Comparison of ENCODE assay signal across 20 mouse cellular contexts in genomic region chr5:93125325-93125724, GRCm38 (mm10). TPM values are rescaled to one million over a fixed set of nuclear protein-coding genes. Genes with fewer than 3 reads are reported as not detected.
DNase-seq lines count a peak whose midpoint lies in the region; ATAC-seq and TF ChIP-seq lines count a peak whose summit lies in the region.
"Had no signal": no experiment of that assay in that cellular context is flagged by ENCODE, and none has a peak within 500 bp of the region (broad histone marks: within the 10 kb centered on the region; RNA-seq: fewer than 3 reads in every experiment).

No protein-coding gene starts in this region.

- no peak for ATAC-seq in forebrain, embryonic 12.5 days (ENCODE audit: low FRiP score)
- ATAC-seq in forebrain, postnatal 0 days: no peak
- ATAC-seq in neutrophil, adult 5-6 weeks (ENCODE audit: extremely low read depth, insufficient number of reproducible peaks, low FRiP score, poor library complexity, severe bottlenecking): peak; percentile 55; the same call in 1 of the 2 replicates
- ATAC-seq in lung, postnatal 0 days: no peak
- ATAC-seq: activated CD4-positive, CD25-positive, alpha-beta regulatory T cell, adult 4 months; intestine, postnatal 0 days; Patski had no signal

- H3K36me3 ChIP-seq in forebrain, embryonic 12.5 days (replicated peaks): no peaks in the 10 kb centered on the region
- H3K36me3 ChIP-seq in forebrain, postnatal 0 days (ENCODE audit: insufficient read depth): no peaks in the 10 kb centered on the region
- H3K36me3 ChIP-seq in E14TG2a.4 (ENCODE audit: insufficient read depth, low read length): peaks cover 13% of the 10 kb centered on the region; the same call in 1 of the 2 replicates
- no peaks in the 10 kb centered on the region for H3K36me3 ChIP-seq in lung, postnatal 0 days (ENCODE audit: insufficient read depth, low read length)
- H3K36me3 ChIP-seq: embryonic facial prominence, embryonic 13.5 days; neural tube, embryonic 12.5 days had no signal

- DNase-seq in forebrain, postnatal 0 days: no peak
- no peak for DNase-seq in layer of hippocampus, adult 2 months (ENCODE audit: low spot score in 2 of 2)
- no peak for DNase-seq in layer of hippocampus, postnatal 10 days (ENCODE audit: low spot score in 2 of 2)
- DNase-seq in lung, postnatal 0 days (ENCODE audit: low spot score): no peak
- DNase-seq: adrenal gland, postnatal 25 days; cerebellum, adult 2 months; heart, adult 18-20 months; kidney, postnatal 25 days; lung, adult 2 months; lung, postnatal 4 days; thymus, postnatal 25 days had no signal

- WGBS in forebrain, embryonic 12.5 days: 92% methylated on average over 6 of the region's 6 CpGs
- WGBS in forebrain, postnatal 0 days: 87% methylated on average over 6 of the region's 6 CpGs
- WGBS in lung, postnatal 0 days: 88% methylated on average over 6 of the region's 6 CpGs

- H3K4me3 ChIP-seq in forebrain, embryonic 12.5 days (replicated peaks): no peak overlapping the region
- no peak overlapping the region for H3K4me3 ChIP-seq in forebrain, postnatal 0 days (ENCODE audit: low read depth, low read length)
- no peak overlapping the region for H3K4me3 ChIP-seq in layer of hippocampus, adult 2 months
- H3K4me3 ChIP-seq in E14TG2a.4 (replicated peaks; ENCODE audit: low read length): peak overlapping the region; percentile 54
- no peak overlapping the region for H3K4me3 ChIP-seq in lung, postnatal 0 days (ENCODE audit: low read depth, low read length)
- H3K4me3 ChIP-seq: embryonic facial prominence, embryonic 13.5 days; neural tube, embryonic 12.5 days had no signal

- H3K4me1 ChIP-seq in forebrain, embryonic 12.5 days: peaks cover 74% of the 10 kb centered on the region
- H3K4me1 ChIP-seq in forebrain, postnatal 0 days (ENCODE audit: insufficient read depth): peaks cover 15% of the 10 kb centered on the region
- H3K4me1 ChIP-seq in E14TG2a.4 (replicated peaks; ENCODE audit: low read depth, low read length): peaks cover 97% of the 10 kb centered on the region
- peaks cover 22% of the 10 kb centered on the region; the same call in 1 of the 2 replicates for H3K4me1 ChIP-seq in lung, postnatal 0 days (ENCODE audit: insufficient read depth, low read depth, low read length)

- no peak for TF ChIP-seq CTCF in forebrain, postnatal 0 days (IDR thresholded peaks at IDR 0.05; ENCODE audit: low read depth)
- TF ChIP-seq CTCF in layer of hippocampus, adult 2 months (conservative IDR thresholded peaks at IDR 0.05): no peak
- no peak for TF ChIP-seq CTCF in E14TG2a.4 (conservative IDR thresholded peaks at IDR 0.05; ENCODE audit: low read length)
- no peak for TF ChIP-seq CTCF in lung, postnatal 0 days (IDR thresholded peaks at IDR 0.05)

- TF ChIP-seq EP300 in lung, postnatal 0 days (IDR thresholded peaks at IDR 0.05): no peak

- no peak overlapping the region for H3K9ac ChIP-seq in forebrain, embryonic 12.5 days
- no peak overlapping the region for H3K9ac ChIP-seq in forebrain, postnatal 0 days
- no peak overlapping the region for H3K9ac ChIP-seq in lung, postnatal 0 days (replicated peaks; ENCODE audit: low read depth)
- H3K9ac ChIP-seq: embryonic facial prominence, embryonic 13.5 days; neural tube, embryonic 12.5 days had no signal

- H3K9me3 ChIP-seq in forebrain, embryonic 12.5 days: no peaks in the 10 kb centered on the region
- H3K9me3 ChIP-seq in forebrain, postnatal 0 days (ENCODE audit: low read length): no peaks in the 10 kb centered on the region
- no peaks in the 10 kb centered on the region for H3K9me3 ChIP-seq in E14TG2a.4 (ENCODE audit: low read length)
- H3K9me3 ChIP-seq in lung, postnatal 0 days (ENCODE audit: low read length): no peaks in the 10 kb centered on the region
- H3K9me3 ChIP-seq: embryonic facial prominence, embryonic 13.5 days; neural tube, embryonic 12.5 days had no signal

- no peaks in the 10 kb centered on the region for H3K27me3 ChIP-seq in forebrain, embryonic 12.5 days
- no peaks in the 10 kb centered on the region for H3K27me3 ChIP-seq in forebrain, postnatal 0 days (ENCODE audit: insufficient read depth, low read length)
- no peaks in the 10 kb centered on the region for H3K27me3 ChIP-seq in E14TG2a.4 (ENCODE audit: insufficient read depth, low read length)
- H3K27me3 ChIP-seq in lung, postnatal 0 days (replicated peaks; ENCODE audit: insufficient read depth, low read length): no peaks in the 10 kb centered on the region
- H3K27me3 ChIP-seq: embryonic facial prominence, embryonic 13.5 days; neural tube, embryonic 12.5 days; Patski had no signal

- no peak overlapping the region for H3K4me2 ChIP-seq in forebrain, embryonic 12.5 days
- no peak overlapping the region for H3K4me2 ChIP-seq in forebrain, postnatal 0 days (ENCODE audit: low read depth)
- H3K4me2 ChIP-seq in lung, postnatal 0 days (replicated peaks; ENCODE audit: low read depth, low read length): no peak overlapping the region
- H3K4me2 ChIP-seq: embryonic facial prominence, embryonic 13.5 days; liver, embryonic 11.5 days had no signal

- peak overlapping the region; percentile 87 for H3K27ac ChIP-seq in forebrain, embryonic 12.5 days
- H3K27ac ChIP-seq in forebrain, postnatal 0 days (ENCODE audit: low read depth, low read length): no peak overlapping the region
- H3K27ac ChIP-seq in layer of hippocampus, adult 2 months: 0 out of 2 replicates have a peak overlapping the region, but pooled peaks have one; percentile 74
- no peak overlapping the region for H3K27ac ChIP-seq in lung, postnatal 0 days (ENCODE audit: low read length)
- H3K27ac ChIP-seq: neural tube, embryonic 12.5 days had no signal

RNA-seq across cellular contexts. Expression of gene Sept11, which starts 32.1 kb away (rescaled TPM):
- 302 and 335 TPM in 2 replicates for polyA plus RNA-seq in forebrain, embryonic 12.5 days (2016; fragmentation: Nextera tagmentation; extraction: Ambion mirVana)
- total RNA-seq in forebrain, postnatal 0 days (2014; rRNA removed): 87.2 and 104 TPM in 2 replicates
- polyA plus RNA-seq in forebrain, postnatal 0 days (2015; fragmentation: Nextera tagmentation; extraction: Ambion mirVana): 85.9 and 104 TPM in 2 replicates
- total RNA-seq in layer of hippocampus, adult 2 months (2021): 100 to 1,000 TPM; 107 to 115 TPM
- 100 to 1,000 TPM; 147 to 157 TPM for total RNA-seq in layer of hippocampus, postnatal 10 days (2021)
- 42.7 and 45.7 TPM in 2 replicates for total RNA-seq in neutrophil, adult 5-6 weeks (2017)
- polyA plus RNA-seq in lung, postnatal 0 days (2015; fragmentation: Nextera tagmentation; extraction: Ambion mirVana): 49.1 and 58.6 TPM in 2 replicates

Comparison
In these comparisons a context has a peak if more than half of its experiments do, and no peak if none do; other contexts are left out.
1. H3K27ac ChIP-seq: peak in forebrain, embryonic 12.5 days (single experiment) and layer of hippocampus, adult 2 months (single experiment); none in forebrain, postnatal 0 days (single experiment) and lung, postnatal 0 days (single experiment).